Mouse (Mus musculus) megakaryocyte, embryonic 14.5 days (primary cell): ENCODE data around the gene Ctsa.

Source experiments
- FLI1 ChIP-seq: IDR thresholded peaks from 2 replicates; pipeline ENCODE4 v1.6.1; 2012; ENCODE audit warnings: low read length, inconsistent platforms, mixed read lengths
- GATA1 ChIP-seq: IDR thresholded peaks from 3 replicates; pipeline ENCODE4 v1.6.1; 2012; ENCODE audit warnings: mixed read lengths, low read length, inconsistent platforms, borderline replicate concordance

- TF ChIP-seq GATA1 (no peak), FLI1 (no peak)
These were observed 27.3 kb upstream of the Ctsa start for GRCm38 (mm10) chr2:164805332-164805718.
